Mouse (Mus musculus): ENCODE data around the gene Fam163b.

Gene Fam163b

GRCm38 (mm10) chr2:27141950-27142693, at the start of gene Fam163b:
Fam163b (minus strand) TSS chr2:27142491.
- peak; percentile 56 for DNase-seq (ENCODE audit: low read depth, low spot score)

- no peak for DNase-seq (ENCODE audit: low read depth, low spot score)
These were observed 47.7 kb upstream of the Fam163b start for GRCm38 (mm10) chr2:27189994-27190393.

- DNase-seq (ENCODE audit: low read depth, low spot score) = peak; percentile 77
These were observed 45.2 kb upstream of the Fam163b start for GRCm38 (mm10) chr2:27187531-27187930.

DNA sequence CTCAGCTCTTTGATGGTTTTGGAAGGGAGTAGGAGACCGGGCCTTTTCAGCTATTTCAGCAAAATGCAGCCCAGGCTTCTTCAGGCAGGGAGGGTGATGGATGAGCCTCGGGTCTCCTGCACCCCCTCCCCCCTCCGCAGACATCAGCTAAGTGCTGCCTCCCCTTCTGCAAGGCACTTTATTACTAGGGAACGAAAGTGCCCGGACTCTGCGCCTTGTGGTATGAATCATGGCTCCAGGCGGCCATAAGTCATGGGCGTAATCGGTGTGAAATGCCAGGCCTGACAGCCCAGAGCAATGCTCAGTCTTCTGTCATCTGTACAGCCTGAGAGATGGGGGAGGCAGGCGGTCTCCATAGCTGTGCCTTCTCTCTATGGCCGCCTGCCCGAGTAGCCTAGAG, 41.4 kb upstream of the Fam163b start:
- no peak for DNase-seq (ENCODE audit: low read depth, low spot score)

GRCm38 (mm10) chr2:27181907-27182306, 39.6 kb upstream of the Fam163b start:
- no peak for DNase-seq (ENCODE audit: low read depth, low spot score)

GRCm38 (mm10) chr2:27179101-27179500, 36.8 kb upstream of the Fam163b start:
- no peak for DNase-seq (ENCODE audit: low read depth, low spot score)

DNA sequence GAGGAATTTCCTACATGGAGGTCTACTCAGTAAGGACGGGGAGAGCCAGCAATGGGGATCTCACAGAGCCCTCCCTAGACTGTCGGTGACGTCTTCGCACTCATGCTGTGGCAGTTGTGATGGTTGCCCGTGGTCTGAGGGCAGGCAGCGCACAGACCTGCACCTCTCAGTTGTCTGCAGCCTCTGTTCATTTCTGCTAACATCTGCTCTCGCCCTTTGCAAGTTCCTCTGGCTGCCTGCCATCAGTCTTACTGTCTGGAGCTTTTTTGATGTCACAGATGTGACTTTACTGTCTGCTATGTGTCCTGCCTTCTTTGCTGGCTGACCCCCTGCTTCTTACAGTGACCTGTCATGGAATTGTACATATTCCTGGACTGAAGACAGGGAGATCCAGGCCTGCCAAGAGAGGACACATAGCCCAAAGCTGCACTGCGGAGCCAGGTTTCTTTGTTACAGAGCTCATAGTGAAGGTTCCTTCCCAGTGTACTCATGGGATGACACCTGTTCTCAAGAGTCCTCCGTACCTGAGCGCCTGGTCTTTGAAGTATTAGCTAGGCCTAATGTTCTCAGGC, 33.5 kb upstream of the Fam163b start:
- no peak for DNase-seq (ENCODE audit: low read depth, low spot score)

GRCm38 (mm10) chr2:27174242-27174641, 32.0 kb upstream of the Fam163b start:
- no peak for DNase-seq (ENCODE audit: low read depth, low spot score)

DNA sequence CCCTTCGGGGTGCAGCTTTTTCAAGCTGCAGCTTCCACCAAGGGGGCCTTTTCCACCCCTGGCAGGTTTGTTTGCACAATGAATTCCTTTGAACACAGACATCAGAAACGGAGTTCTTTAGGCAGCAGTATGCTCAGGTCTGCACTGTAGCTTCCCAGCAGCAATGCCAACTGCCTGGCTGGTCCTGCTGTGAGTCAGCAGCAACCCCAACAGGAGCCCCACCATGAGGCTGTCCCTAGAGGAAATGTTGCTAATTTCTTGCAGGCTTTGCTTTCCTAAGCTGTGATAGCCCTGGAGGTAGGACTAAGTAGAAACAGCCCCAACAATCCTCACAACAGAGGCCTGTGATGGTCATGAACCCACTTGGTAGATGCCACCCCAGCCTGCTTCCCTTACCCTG, 24.7 kb upstream of the Fam163b start:
- no peak for DNase-seq (ENCODE audit: low read depth, low spot score)

- DNase-seq (ENCODE audit: low read depth, low spot score) = peak; percentile 15
These were observed 23.8 kb upstream of the Fam163b start for GRCm38 (mm10) chr2:27166074-27166473.

- DNase-seq (ENCODE audit: low read depth, low spot score) = no peak
These were observed 22.7 kb upstream of the Fam163b start, which contains the start of gene Dbh for GRCm38 (mm10) chr2:27164796-27165590. Dbh (plus strand) TSS chr2:27165233.

GRCm38 (mm10) chr2:27163851-27164250, 21.6 kb upstream of the Fam163b start:
- no peak for DNase-seq (ENCODE audit: low read depth, low spot score)

GRCm38 (mm10) chr2:27162656-27163055, 20.4 kb upstream of the Fam163b start:
- DNase-seq (ENCODE audit: low read depth, low spot score) = no peak

- no peak for DNase-seq (ENCODE audit: low read depth, low spot score)
These were observed 19.2 kb upstream of the Fam163b start for GRCm38 (mm10) chr2:27161526-27161925.

DNA sequence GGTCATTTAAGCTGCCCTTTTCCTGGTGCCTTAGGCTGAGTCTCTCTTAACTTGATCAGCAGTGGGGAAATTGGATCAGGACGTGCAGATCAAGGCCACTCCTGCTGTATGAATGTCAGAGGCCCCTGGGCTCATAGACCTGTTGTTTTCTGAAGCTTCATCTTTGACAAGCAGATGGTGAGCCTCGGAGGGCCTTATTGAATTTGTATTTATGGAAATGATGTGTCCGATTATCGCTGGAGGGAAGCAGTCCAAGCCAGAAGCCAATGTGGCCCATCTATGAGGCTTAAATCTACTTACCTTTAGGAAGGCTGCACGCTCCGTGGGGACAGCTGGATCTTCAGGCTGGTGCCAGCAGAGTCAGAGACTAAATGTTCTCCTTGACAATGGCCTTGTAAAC, 14.3 kb upstream of the Fam163b start:
- no peak for DNase-seq (ENCODE audit: low read depth, low spot score)

GRCm38 (mm10) chr2:27154466-27155185, 12.3 kb upstream of the Fam163b start:
- no peak for DNase-seq (ENCODE audit: low read depth, low spot score)

DNA sequence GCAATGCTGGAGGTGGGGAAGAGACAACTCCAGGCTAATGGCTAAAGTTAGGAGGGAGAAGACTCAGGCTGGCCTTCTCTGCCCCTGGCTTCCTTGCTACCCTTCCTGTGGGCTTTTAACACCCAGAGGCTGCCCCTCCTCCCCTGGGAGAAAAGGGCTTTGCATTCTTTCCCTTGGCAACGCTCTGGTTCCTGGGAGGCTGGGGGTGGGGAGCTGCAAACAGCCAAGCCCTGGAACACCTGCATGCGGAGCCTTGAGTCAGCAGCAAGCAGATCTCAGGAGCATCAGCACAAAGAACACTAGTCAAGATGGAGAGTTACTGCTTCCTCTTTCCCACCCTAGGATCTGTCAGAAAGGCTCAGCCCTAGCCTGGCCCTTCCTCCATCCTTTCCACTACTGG, 7.2 kb upstream of the Fam163b start:
- DNase-seq (ENCODE audit: low read depth, low spot score) = no peak

DNA sequence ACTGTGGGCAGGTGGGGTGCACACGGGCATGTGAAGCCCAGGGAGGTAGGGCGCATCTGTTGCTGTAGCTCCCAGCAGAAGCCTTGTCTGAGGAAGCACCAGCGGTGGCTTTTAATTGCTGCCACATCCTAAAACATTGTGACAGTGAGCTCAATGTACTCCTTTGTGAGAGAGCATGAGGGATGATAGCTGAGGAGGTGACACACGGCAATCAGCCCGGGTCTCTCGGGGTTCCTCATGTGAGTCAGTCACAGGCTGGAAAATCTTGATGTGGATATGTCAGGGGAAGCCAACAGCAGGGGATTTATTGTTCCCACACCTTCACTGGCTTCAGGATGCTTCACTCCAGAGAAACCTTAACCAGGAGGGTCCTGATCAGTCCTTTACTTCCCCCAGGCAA, 4.5 kb upstream of the Fam163b start:
- no peak for DNase-seq (ENCODE audit: low read depth, low spot score)

DNA sequence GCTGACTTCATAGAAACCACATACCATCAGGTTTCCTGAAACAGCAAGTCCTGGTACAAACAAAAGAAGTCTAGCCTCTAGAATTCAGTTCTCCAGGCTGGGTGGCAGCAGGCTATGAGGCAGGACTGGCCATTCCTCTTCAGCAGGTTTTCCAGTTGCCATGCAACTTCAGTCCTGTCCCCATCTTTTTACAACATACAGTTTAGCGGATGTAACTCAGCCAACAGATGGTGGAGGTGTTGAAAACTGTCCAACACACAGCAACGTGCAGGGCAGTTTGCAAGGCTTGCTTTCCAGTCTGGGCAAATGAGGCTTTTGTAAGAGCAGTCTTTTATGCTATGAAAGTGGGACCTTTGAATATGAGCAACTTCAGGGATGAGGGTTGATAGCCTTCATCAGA, 2.7 kb upstream of the Fam163b start:
- no peak for DNase-seq (ENCODE audit: low read depth, low spot score)

DNA sequence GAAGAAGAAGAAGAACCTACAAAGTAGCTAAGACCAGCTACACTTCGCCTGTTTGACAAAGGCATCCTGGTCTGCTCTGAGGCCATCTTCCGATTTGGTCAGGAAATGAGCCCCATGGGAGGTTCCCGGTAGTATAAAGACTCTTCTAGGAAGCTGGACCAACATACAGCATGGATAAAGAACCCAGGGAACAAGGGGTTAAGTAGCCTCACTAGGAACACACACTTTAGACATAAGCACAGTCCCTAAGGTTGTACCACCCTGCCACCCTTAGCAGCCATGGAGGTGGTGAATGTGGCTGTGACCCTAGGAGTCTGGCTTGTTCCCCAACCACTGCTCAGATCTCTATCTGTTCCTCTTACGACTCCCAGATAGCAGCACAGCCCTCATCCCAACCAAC, 3.9 kb downstream of the Fam163b start:
- no peak for DNase-seq (ENCODE audit: low read depth, low spot score)

DNA sequence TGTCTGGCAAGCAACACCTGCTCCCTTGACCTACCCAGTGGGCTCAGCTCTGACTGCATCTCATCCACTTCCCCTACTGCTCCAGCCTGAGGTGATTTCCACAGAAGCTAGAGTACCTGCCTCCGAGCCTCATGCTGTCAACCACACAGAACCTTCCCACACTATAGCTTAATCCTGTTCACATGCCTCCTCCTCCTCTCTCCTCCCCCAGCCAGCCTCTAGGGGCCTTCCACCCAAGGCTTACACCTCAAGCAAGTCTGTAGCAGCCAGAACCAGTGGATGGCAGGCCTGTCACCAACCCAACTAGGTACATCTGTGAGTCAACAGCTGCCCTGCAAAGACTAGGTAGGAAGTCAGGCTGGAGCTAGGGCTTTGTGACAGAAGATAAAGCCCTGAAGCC, 5.5 kb downstream of the Fam163b start:
- no peak for DNase-seq (ENCODE audit: low read depth, low spot score)

GRCm38 (mm10) chr2:27136336-27136735, 6.0 kb downstream of the Fam163b start:
- no peak for DNase-seq (ENCODE audit: low read depth, low spot score)
